Mouse (Mus musculus): ENCODE measurements around the gene Ano10. TPM values are rescaled to one million over a fixed set of nuclear protein-coding genes. Genes with fewer than 3 reads are reported as not detected.
A peak's percentile ranks its signal among the peaks of the same experiment; 100 is the strongest.

The Ano10 gene
- polyA plus RNA-seq, 1 experiment: 19.6 TPM

DNA sequence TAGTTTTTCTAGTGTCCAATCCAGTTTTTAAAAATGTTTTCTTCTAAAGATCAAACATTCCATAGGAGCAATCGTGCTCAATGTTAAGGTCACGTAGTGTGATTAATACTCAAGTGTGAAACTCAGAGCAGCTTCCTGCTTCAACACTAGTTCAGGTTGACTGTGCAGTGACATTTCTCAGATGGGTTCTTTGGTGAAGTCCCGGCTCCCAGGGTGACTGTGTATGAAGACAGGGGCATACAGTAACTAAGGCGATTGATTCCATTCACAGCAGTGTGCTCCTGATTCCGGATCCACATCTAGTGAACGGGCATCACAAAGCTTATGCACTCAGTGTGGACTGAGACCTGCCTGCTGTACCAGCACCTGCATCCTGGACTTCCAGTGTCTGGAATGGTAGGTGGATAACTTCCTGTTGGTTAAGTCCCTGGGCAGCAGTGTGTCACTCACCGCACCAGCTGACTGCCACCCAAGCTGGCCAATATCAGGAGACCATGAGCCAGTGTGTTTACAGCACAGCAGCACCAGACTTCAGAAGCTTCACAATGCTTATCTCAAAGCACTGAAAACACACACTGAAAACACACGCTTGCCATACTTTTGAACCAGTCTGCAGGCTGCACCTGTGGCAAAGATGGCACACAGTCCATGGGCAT, 60.8 kb downstream of the Ano10 start:
- Histone ChIP-seq H3K9ac (ENCODE audit: low read depth, poor library complexity, severe bottlenecking) (no peak overlapping the region), H3K4me1 (ENCODE audit: control insufficient read depth, insufficient read depth, low read length) (no peaks in the 10 kb centered on the region), H3K9me3 (replicated peaks; ENCODE audit: control insufficient read depth, insufficient read depth, low read length, poor library complexity, severe bottlenecking) (no peaks in the 10 kb centered on the region), H3K27me3 (ENCODE audit: control insufficient read depth, insufficient read depth, low read length, poor library complexity, severe bottlenecking) (no peaks in the 10 kb centered on the region), H3K36me3 (ENCODE audit: control insufficient read depth, insufficient read depth, low read length, poor library complexity, severe bottlenecking) (no peaks in the 10 kb centered on the region), H3K27ac (ENCODE audit: insufficient read depth, low read length) (no peak overlapping the region), H3K4me3 (ENCODE audit: low read depth, low read length) (no peak overlapping the region)
- TF ChIP-seq EP300 (IDR thresholded peaks at IDR 0.05; ENCODE audit: insufficient read depth, low read depth, low read length): no peak
- no peak for TF ChIP-seq POLR2A (IDR thresholded peaks at IDR 0.05; ENCODE audit: insufficient read depth, low read length)
- no peak for TF ChIP-seq CTCF (IDR thresholded peaks at IDR 0.05; ENCODE audit: low read depth, low read length)

DNA sequence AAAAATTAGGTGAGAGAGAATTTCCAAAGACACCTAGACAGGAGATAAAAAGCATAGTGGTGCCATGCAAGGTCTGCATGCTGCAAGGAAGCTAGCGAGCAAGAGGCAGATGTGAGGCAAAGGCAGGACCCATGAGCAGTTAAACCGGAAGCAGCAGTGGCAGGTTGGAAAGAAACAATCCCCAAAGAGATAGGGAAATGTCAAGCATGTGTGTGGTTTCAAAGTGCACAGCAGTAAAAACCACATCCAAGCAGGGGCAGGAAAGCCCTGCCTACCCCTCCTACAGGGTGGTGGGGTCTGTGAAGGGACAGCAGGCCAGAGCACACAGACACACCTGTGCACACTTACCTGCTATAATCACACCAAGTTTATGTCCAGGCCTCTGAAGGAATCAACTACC, 61.3 kb downstream of the Ano10 start:
- Histone ChIP-seq H3K27ac (ENCODE audit: insufficient read depth, low read length) (no peak overlapping the region), H3K9ac (ENCODE audit: low read depth, poor library complexity, severe bottlenecking) (no peak overlapping the region), H3K36me3 (ENCODE audit: control insufficient read depth, insufficient read depth, low read length, poor library complexity, severe bottlenecking) (no peaks in the 10 kb centered on the region), H3K27me3 (ENCODE audit: control insufficient read depth, insufficient read depth, low read length, poor library complexity, severe bottlenecking) (no peaks in the 10 kb centered on the region), H3K4me3 (ENCODE audit: low read depth, low read length) (no peak overlapping the region), H3K9me3 (replicated peaks; ENCODE audit: control insufficient read depth, insufficient read depth, low read length, poor library complexity, severe bottlenecking) (no peaks in the 10 kb centered on the region), H3K4me1 (ENCODE audit: control insufficient read depth, insufficient read depth, low read length) (no peaks in the 10 kb centered on the region)
- TF ChIP-seq EP300 (IDR thresholded peaks at IDR 0.05; ENCODE audit: insufficient read depth, low read depth, low read length) (no peak), POLR2A (IDR thresholded peaks at IDR 0.05; ENCODE audit: insufficient read depth, low read length) (no peak), CTCF (IDR thresholded peaks at IDR 0.05; ENCODE audit: low read depth, low read length) (no peak)

DNA sequence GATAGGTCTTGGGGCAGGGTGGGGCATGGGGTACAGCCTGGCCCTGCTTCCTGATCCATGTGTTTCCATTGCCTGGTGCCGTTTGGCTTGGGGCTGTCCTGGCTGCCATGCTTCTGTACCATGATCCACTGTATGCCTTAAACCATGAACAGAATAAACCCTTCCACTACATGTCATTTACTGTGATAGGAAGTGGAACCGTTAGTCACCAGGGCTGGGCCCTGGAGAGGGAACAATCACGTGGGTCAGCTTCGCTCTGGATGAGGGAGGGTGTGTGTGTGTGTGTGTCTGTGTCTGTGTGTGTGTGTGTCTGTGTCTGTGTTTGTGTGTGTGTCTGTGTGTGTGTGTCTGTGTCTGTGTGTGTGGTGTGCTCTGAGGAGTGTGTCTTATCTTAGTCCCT, 63.5 kb downstream of the Ano10 start:
- H3K9me3 ChIP-seq (replicated peaks; ENCODE audit: control insufficient read depth, insufficient read depth, low read length, poor library complexity, severe bottlenecking): no peaks in the 10 kb centered on the region
- H3K4me3 ChIP-seq (ENCODE audit: low read depth, low read length): no peak overlapping the region
- H3K9ac ChIP-seq (ENCODE audit: low read depth, poor library complexity, severe bottlenecking): no peak overlapping the region
- no peak overlapping the region for H3K27ac ChIP-seq (ENCODE audit: insufficient read depth, low read length)
- no peaks in the 10 kb centered on the region for H3K36me3 ChIP-seq (ENCODE audit: control insufficient read depth, insufficient read depth, low read length, poor library complexity, severe bottlenecking)
- TF ChIP-seq CTCF (IDR thresholded peaks at IDR 0.05; ENCODE audit: low read depth, low read length): no peak
- TF ChIP-seq EP300 (IDR thresholded peaks at IDR 0.05; ENCODE audit: insufficient read depth, low read depth, low read length): no peak
- no peak for TF ChIP-seq POLR2A (IDR thresholded peaks at IDR 0.05; ENCODE audit: insufficient read depth, low read length)
- no peaks in the 10 kb centered on the region for H3K27me3 ChIP-seq (ENCODE audit: control insufficient read depth, insufficient read depth, low read length, poor library complexity, severe bottlenecking)
- no peaks in the 10 kb centered on the region for H3K4me1 ChIP-seq (ENCODE audit: control insufficient read depth, insufficient read depth, low read length)

DNA sequence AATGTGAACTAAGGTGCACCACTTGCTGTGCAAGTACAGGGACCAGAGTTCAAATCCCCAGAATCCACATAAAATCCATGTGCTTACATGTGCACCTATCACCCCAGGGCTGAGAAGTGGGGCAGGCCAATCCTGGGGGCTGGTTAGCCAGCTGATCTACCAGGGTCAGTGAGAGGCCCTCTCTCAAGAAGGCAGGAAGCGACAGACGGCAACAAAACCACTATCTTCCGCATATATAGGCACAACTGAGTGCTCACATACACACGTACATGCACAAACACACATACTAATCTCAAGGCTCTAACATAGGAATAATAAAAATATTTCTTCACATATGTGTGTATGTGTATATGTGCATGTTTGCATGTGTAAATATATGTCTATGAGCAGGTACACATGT, 67.8 kb downstream of the Ano10 start:
- TF ChIP-seq POLR2A (IDR thresholded peaks at IDR 0.05; ENCODE audit: insufficient read depth, low read length) (no peak), EP300 (IDR thresholded peaks at IDR 0.05; ENCODE audit: insufficient read depth, low read depth, low read length) (no peak), CTCF (IDR thresholded peaks at IDR 0.05; ENCODE audit: low read depth, low read length) (no peak)
- H3K27me3 ChIP-seq (ENCODE audit: control insufficient read depth, insufficient read depth, low read length, poor library complexity, severe bottlenecking): no peaks in the 10 kb centered on the region
- H3K9ac ChIP-seq (ENCODE audit: low read depth, poor library complexity, severe bottlenecking): no peak overlapping the region

DNA sequence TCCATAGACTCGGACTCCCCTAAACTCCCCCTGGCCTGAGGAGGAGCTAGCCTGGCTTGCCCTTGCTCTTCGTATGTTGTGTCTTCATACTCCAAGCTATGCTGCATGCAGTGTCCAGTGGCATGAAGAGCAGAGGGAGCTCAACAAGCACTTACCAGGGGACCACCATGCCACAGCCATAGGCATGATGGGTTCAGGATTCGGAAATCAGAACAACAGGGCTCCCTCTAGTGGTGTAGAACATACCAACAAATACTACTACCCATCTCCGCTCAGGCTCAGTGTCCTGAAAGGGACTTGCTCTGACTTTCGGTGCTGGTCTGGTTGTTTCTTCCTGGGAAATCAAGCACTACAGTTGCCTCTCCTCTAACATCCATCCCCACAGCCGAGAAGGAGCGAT, 68.9 kb downstream of the Ano10 start:
- no peak overlapping the region for H3K9ac ChIP-seq (ENCODE audit: low read depth, poor library complexity, severe bottlenecking)
- H3K27me3 ChIP-seq (ENCODE audit: control insufficient read depth, insufficient read depth, low read length, poor library complexity, severe bottlenecking): no peaks in the 10 kb centered on the region
- no peak overlapping the region for H3K27ac ChIP-seq (ENCODE audit: insufficient read depth, low read length)
- H3K4me1 ChIP-seq (ENCODE audit: control insufficient read depth, insufficient read depth, low read length): no peaks in the 10 kb centered on the region
- no peak overlapping the region for H3K4me3 ChIP-seq (ENCODE audit: low read depth, low read length)
- no peaks in the 10 kb centered on the region for H3K9me3 ChIP-seq (replicated peaks; ENCODE audit: control insufficient read depth, insufficient read depth, low read length, poor library complexity, severe bottlenecking)
- no peaks in the 10 kb centered on the region for H3K36me3 ChIP-seq (ENCODE audit: control insufficient read depth, insufficient read depth, low read length, poor library complexity, severe bottlenecking)
- TF ChIP-seq POLR2A (IDR thresholded peaks at IDR 0.05; ENCODE audit: insufficient read depth, low read length) (no peak), EP300 (IDR thresholded peaks at IDR 0.05; ENCODE audit: insufficient read depth, low read depth, low read length) (no peak), CTCF (IDR thresholded peaks at IDR 0.05; ENCODE audit: low read depth, low read length) (peak; percentile 60)

More for the DNA sequence above, 67.8 kb downstream of the Ano10 start:
- Histone ChIP-seq H3K9me3 (replicated peaks; ENCODE audit: control insufficient read depth, insufficient read depth, low read length, poor library complexity, severe bottlenecking) (no peaks in the 10 kb centered on the region), H3K4me3 (ENCODE audit: low read depth, low read length) (no peak overlapping the region), H3K27ac (ENCODE audit: insufficient read depth, low read length) (no peak overlapping the region), H3K36me3 (ENCODE audit: control insufficient read depth, insufficient read depth, low read length, poor library complexity, severe bottlenecking) (no peaks in the 10 kb centered on the region), H3K4me1 (ENCODE audit: control insufficient read depth, insufficient read depth, low read length) (no peaks in the 10 kb centered on the region)

DNA sequence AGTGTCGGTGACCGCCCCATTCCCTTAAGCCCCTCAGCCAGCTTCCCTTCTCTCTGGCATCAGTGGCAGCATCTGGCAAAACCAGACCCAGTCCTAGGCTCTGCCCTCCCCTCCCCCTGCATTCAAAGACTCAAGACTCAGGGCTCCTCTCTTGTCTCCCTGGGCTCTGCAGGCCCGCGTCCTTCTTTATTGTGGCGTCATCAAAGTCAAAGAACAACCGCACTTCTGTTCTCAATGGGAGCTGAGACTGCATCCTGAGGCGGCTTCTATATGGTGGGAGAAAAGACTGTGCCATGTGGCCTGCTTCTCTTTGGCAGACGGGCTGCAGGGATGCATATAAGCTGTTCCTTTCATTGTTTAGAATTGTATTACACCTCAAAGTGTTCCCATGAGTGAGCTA, 71.2 kb downstream of the Ano10 start:
- H3K9me3 ChIP-seq (replicated peaks; ENCODE audit: control insufficient read depth, insufficient read depth, low read length, poor library complexity, severe bottlenecking): no peaks in the 10 kb centered on the region
- H3K27me3 ChIP-seq (ENCODE audit: control insufficient read depth, insufficient read depth, low read length, poor library complexity, severe bottlenecking): no peaks in the 10 kb centered on the region
- H3K27ac ChIP-seq (ENCODE audit: insufficient read depth, low read length): no peak overlapping the region
- no peaks in the 10 kb centered on the region for H3K36me3 ChIP-seq (ENCODE audit: control insufficient read depth, insufficient read depth, low read length, poor library complexity, severe bottlenecking)
- H3K4me3 ChIP-seq (ENCODE audit: low read depth, low read length): no peak overlapping the region
- no peak overlapping the region for H3K9ac ChIP-seq (ENCODE audit: low read depth, poor library complexity, severe bottlenecking)
- TF ChIP-seq POLR2A (IDR thresholded peaks at IDR 0.05; ENCODE audit: insufficient read depth, low read length) (no peak), EP300 (IDR thresholded peaks at IDR 0.05; ENCODE audit: insufficient read depth, low read depth, low read length) (no peak), CTCF (IDR thresholded peaks at IDR 0.05; ENCODE audit: low read depth, low read length) (no peak)
- H3K4me1 ChIP-seq (ENCODE audit: control insufficient read depth, insufficient read depth, low read length): no peaks in the 10 kb centered on the region
